Mouse (Mus musculus): ENCODE results near the gene Spats1.

The Spats1 gene

DNA sequence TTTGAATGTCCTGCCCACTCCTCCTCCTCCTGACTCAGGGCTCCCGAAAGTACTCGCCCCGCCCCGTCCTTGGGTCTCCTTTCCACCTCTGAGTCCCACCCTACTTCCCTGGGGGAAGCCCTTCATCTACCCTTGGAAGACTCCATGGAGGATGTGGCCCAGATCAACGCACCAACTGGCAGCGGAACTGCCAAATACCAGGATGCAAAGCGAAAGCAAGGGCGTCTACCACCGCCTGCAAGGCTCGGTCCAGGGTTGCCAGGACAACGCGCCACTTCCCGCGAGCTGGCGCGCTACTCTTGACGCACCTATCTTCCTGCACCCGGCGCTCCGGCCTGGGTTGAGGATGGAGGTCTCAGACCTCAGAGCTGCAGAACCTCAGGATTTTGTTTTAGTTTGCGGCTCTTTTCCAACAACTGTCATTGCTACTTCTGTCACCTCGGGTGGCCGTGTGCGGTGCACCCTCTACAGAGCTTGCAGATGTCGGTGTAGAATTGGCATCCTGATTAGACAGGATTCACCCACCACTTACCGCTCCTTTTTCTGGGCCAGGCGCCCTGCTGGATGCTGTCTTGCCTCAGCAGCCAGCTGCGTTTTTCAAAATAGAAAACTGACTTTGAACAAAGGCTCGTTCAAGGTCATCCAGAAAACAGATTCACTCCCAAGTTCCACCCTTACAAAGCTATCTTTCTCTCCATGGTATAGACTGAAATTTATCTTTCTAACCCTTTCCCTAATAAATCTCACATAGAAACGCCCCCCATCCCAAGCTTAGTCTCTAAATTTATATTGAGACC is at the start of gene Spats1:
Spats1 (minus strand) TSS at position 747 of the 797 bp plus-strand sequence.
- no peak for TF ChIP-seq GATA4 (IDR thresholded peaks at IDR 0.05; ENCODE audit: insufficient replicate concordance, low read length)

GRCm38 (mm10) chr17:45524961-45525360 is 49.7 kb upstream of the Spats1 start:
- TF ChIP-seq GATA4 (IDR thresholded peaks at IDR 0.05; ENCODE audit: insufficient replicate concordance, low read length) = no peak

- no peak for TF ChIP-seq GATA4 (IDR thresholded peaks at IDR 0.05; ENCODE audit: insufficient replicate concordance, low read length)
These were observed 48.0 kb upstream of the Spats1 start, which contains the start of gene Tcte1 for GRCm38 (mm10) chr17:45523263-45523662. Gene Tcte1 (plus strand): TSS chr17:45523434.

DNA sequence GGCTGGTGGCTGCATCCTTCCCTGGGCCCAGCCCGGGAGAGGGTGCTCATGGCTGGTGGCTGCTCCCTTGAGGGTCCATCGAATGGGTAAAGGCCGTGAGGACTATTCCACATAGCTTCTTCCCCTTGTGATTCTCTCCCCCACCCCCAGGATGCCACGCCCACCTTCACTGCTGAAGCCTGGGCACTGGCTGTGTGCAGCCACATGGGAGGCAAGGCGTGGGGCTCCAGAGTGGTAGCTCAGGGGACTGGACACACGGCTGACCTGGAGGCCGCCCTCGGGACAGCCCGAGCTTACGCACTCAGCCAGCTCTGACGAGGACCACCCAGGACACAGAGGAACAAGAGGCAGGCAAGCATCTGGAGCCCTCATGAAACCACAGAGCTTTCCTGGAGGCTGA is 44.9 kb upstream of the Spats1 start:
- no peak for TF ChIP-seq GATA4 (IDR thresholded peaks at IDR 0.05; ENCODE audit: insufficient replicate concordance, low read length)

DNA sequence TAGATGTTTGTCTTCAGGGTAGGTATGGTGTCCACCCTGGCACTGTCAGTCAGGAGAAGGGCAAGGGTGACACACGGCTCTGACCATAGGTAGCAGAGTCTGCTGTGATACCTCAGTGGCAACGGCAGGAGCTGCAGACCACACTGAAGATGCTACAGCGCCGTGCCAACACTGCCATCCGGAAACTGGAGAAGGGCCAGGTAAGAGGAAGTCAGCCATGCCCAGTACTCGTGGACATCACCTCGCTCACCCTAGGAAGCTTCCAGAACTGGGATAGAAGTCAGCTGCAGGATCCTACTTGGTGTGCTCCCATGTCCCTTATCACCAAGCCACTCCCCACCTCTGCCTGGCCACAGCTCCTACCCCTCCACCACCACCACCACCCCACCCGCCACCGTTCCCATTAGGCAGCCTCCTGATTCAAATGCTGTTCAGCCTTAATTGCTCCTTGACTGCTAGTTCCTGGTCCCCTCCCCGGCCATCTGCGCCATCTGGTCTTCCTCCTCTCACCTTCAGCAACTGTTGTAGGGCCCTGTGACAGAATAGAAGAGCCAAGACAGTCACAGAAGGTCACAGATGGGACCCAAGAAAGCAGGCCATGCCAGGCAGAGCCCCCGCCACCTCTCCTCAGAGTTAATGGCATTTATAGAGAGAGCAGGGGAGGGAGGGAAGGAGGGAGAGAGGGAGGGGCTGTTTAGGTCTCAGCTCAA is 43.7 kb upstream of the Spats1 start:
- no peak for TF ChIP-seq GATA4 (IDR thresholded peaks at IDR 0.05; ENCODE audit: insufficient replicate concordance, low read length)

- no peak for TF ChIP-seq GATA4 (IDR thresholded peaks at IDR 0.05; ENCODE audit: insufficient replicate concordance, low read length)
These were observed 42.5 kb upstream of the Spats1 start for GRCm38 (mm10) chr17:45517549-45518215.

DNA sequence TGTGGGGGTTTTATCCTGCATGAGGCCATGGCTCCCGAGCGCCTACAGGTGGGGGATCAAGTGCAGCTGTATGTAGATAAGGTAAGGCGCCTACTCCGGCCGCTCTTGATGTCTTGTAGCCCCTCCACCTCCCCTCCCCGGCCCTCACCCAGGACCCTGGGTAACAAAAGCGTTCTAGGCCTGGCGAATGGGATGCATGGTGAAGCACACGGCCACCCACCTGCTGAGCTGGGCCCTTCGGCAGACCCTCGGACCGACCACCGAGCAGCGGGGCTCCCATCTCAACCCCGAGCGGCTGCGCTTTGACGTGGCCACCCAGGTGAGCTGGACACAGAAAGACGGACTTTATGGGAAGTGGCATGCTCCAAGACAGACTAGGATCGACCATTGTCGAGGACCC is 41.9 kb upstream of the Spats1 start:
- no peak for TF ChIP-seq GATA4 (IDR thresholded peaks at IDR 0.05; ENCODE audit: insufficient replicate concordance, low read length)

DNA sequence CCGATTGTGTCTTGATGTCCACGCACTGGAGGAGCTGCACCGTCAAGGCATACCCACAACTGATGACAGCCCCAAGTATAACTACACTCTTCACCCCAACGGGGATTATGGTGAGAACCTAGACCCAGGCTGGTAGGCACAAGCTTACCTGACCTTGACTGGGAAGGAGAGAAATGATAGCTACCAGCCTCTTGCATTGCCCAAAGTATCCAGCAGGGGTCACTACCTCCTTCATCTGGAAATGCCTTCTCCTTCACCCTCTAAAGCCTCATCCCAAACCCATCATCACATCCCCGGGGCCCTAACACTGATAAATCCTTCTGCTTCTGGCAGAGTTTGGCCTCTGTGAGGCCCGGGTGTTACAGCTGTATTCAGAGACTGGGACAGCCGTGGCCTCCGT is 41.3 kb upstream of the Spats1 start:
- TF ChIP-seq GATA4 (IDR thresholded peaks at IDR 0.05; ENCODE audit: insufficient replicate concordance, low read length) = no peak

- TF ChIP-seq GATA4 (IDR thresholded peaks at IDR 0.05; ENCODE audit: insufficient replicate concordance, low read length) = no peak
These were observed 40.6 kb upstream of the Spats1 start for GRCm38 (mm10) chr17:45515806-45516205.

DNA sequence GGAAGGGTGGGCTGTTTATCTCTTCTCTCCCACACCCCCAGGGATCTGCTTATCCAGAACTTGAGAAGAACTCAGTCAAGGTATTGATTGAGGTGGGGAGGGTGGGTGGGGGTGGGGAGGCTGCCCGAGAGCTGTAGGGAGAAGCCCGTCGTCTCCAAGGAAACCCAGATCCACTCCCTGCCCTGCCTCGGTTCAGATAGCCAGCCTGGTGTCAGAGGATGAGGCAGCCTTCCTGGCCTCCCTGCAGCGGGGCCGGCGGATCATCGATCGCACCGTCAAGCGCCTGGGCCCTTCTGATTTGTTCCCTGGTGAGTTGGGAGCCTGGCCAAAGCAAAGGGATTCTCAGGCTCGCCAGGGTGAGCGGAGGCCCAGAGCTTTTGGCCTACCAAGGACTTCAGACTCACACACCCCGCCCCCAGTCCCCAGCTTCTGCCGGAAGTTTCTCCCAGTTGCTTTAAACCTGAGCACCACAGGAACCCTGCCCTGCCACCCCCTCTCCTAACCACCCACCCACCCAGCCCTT is 40.0 kb upstream of the Spats1 start:
- TF ChIP-seq GATA4 (IDR thresholded peaks at IDR 0.05; ENCODE audit: insufficient replicate concordance, low read length) = no peak

DNA sequence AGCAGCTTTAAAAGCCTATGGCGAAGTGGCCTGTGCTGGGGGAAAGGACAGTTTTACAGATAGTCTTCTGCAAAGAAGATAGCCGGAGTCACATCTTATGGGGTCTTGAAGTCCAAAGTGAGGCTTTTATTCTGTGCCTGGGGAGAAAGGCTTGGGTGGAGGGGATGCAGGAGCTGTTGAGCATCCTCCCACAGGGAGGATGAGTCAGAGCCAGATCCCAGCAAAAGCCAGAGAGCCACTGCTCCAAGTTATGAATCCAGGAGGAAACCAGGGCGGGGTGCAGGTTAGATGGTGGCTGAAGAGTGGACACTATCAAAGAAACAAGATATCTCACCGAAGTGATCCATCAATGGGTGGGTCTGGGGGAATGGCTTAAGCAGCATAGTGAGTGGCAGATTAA is 36.5 kb upstream of the Spats1 start:
- no peak for TF ChIP-seq GATA4 (IDR thresholded peaks at IDR 0.05; ENCODE audit: insufficient replicate concordance, low read length)

DNA sequence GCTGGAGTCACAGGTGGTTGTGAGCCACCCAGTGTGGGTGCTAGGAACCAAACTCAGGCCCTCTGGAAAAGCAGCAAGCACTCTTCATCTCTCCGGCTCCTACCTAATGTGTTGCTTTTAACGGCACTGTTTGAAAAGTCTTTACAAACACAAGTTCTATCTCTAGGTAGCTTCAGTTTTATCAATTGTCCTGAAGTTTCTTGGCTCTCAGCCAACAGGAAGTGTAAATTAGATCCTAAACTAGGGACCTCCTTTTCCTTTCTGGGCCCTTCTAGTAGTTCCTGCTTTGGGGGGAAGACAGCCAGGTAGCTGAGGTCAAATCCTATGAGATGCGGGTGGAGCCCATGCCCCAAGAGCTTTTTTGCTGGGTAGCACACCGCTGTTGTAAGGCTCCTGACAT is 35.7 kb upstream of the Spats1 start:
- no peak for TF ChIP-seq GATA4 (IDR thresholded peaks at IDR 0.05; ENCODE audit: insufficient replicate concordance, low read length)

- peak; percentile 15; the same call in 1 of the 2 replicates for TF ChIP-seq GATA4 (IDR thresholded peaks at IDR 0.05; ENCODE audit: insufficient replicate concordance, low read length)
These were observed 31.5 kb upstream of the Spats1 start, which contains the start of gene Aars2 for GRCm38 (mm10) chr17:45506700-45507189. Gene Aars2 (plus strand): TSS chr17:45506841.

DNA sequence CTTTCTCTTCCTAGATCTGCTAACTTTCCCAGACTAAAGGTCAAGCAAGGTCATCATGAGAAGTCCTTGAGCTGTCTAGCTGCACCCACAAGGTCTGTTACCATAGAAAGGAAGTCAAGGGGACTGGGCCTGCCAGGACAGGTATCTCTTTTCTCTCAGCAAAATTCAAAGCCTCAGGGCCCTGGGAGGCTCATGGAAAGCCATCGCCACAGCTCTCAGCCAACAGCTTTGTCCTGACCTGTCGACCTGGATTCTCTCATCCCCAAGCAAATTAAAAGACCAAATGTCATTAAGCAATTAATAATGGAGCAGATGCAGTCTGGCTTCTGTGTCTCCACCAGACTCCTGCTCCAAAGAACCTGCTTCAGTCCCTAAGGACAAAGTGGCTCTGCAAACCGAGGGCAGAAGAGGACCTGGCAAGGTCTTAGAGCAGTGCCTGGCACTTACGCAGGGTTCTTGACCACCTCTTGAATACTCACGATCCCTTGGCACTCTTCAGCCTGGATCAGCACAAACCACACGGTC is 30.8 kb upstream of the Spats1 start:
- TF ChIP-seq GATA4 (IDR thresholded peaks at IDR 0.05; ENCODE audit: insufficient replicate concordance, low read length) = no peak

All from liver, adult (tissue).